Comparison of ENCODE assay signal across 22 mouse cellular contexts in genomic region chr8:41600255-41600654, GRCm38 (mm10).
DNase-seq lines count a peak whose midpoint lies in the region; TF ChIP-seq lines count a peak whose summit lies in the region.
"Had no signal": no experiment of that assay in that cellular context is flagged by ENCODE, and none has a peak within 500 bp of the region (broad histone marks: within the 10 kb centered on the region; RNA-seq: fewer than 3 reads in every experiment).

No protein-coding gene starts in this region.

- no peaks in the 10 kb centered on the region for H3K36me3 ChIP-seq in CH12.LX (replicated peaks in 1 of 2; ENCODE audit: control insufficient read depth in 1 of 2, insufficient read depth in 1 of 2, low read length in 1 of 2)
- H3K36me3 ChIP-seq: embryonic facial prominence, embryonic 13.5 days; embryonic facial prominence, embryonic 15.5 days; forebrain, embryonic 10.5 days; forebrain, embryonic 12.5 days; G1E had no signal

- DNase-seq in layer of hippocampus, adult 9-11 months: peak; percentile 6
- no peak for DNase-seq in layer of hippocampus, postnatal 10 days (ENCODE audit: low spot score in 2 of 2)
- peak; percentile 64 for DNase-seq in CH12.LX (ENCODE audit: extremely low read depth)
- DNase-seq in brain, adult 2 months (ENCODE audit: low read depth, low spot score): peak; percentile 26
- no peak for DNase-seq in spleen, adult 18-20 months
- no peak for DNase-seq in kidney, postnatal 25 days
- DNase-seq: adrenal gland, adult 8-10 months; adrenal gland, postnatal 14 days; adrenal gland, postnatal 36 days; cerebellum, adult 11 months; cerebellum, adult 18-20 months; cerebellum, adult 8-10 months; cerebellum, adult 9-11 months; cerebellum, postnatal 14 days; cerebellum, postnatal 36 days; embryo, embryonic 11 days had no signal

- no peak for TF ChIP-seq POLR2A in CH12.LX (IDR thresholded peaks at IDR 0.05; ENCODE audit: low read depth, low read length)

- no peak for TF ChIP-seq CTCF in CH12.LX (conservative IDR thresholded peaks at IDR 0.05 in 1 of 2, IDR thresholded peaks at IDR 0.05 in 1 of 2; ENCODE audit: low read depth in 2 of 2, low read length in 2 of 2)

- no peak for TF ChIP-seq RAD21 in CH12.LX (IDR thresholded peaks at IDR 0.05; ENCODE audit: low read depth, low read length)

- no peak for TF ChIP-seq EP300 in CH12.LX (IDR thresholded peaks at IDR 0.05; ENCODE audit: low read length)

- no peak overlapping the region for H3K9ac ChIP-seq in CH12.LX (ENCODE audit: insufficient read depth, low read depth)
- H3K9ac ChIP-seq: embryonic facial prominence, embryonic 13.5 days; embryonic facial prominence, embryonic 15.5 days; forebrain, embryonic 12.5 days had no signal

- in situ Hi-C loops in CH12.LX (cut with MboI; ENCODE audit: low pct_ligation_motif_present, low pct_unique_long_range_greater_than_20kb, low sequenced_read_pairs): no loop called here

- dilution Hi-C loops in CH12.LX (cut with MboI; ENCODE audit: extremely low pct_ligation_motif_present, extremely low pct_unique_long_range_greater_than_20kb, low sequenced_read_pairs): no loop called here

- H3K79me2 ChIP-seq in CH12.LX (replicated peaks; ENCODE audit: control insufficient read depth, extremely low read depth, insufficient read depth, poor library complexity, severe bottlenecking): no peaks in the 10 kb centered on the region

- H3K27me3 ChIP-seq in CH12.LX (replicated peaks): no peaks in the 10 kb centered on the region
- H3K27me3 ChIP-seq: embryonic facial prominence, embryonic 13.5 days; embryonic facial prominence, embryonic 15.5 days; forebrain, embryonic 12.5 days had no signal

- no peak overlapping the region for H3K4me3 ChIP-seq in CH12.LX (replicated peaks in 1 of 3; ENCODE audit: low read depth in 2 of 3, low read length in 2 of 3, poor library complexity in 1 of 3)
- H3K4me3 ChIP-seq: embryonic facial prominence, embryonic 13.5 days; embryonic facial prominence, embryonic 15.5 days; erythroblast, embryonic 14.5 days; forebrain, embryonic 10.5 days; forebrain, embryonic 12.5 days had no signal

- no peak overlapping the region for H3K27ac ChIP-seq in CH12.LX (ENCODE audit: insufficient read depth, low read depth)
- H3K27ac ChIP-seq: embryonic facial prominence, embryonic 13.5 days; embryonic facial prominence, embryonic 15.5 days; forebrain, embryonic 10.5 days; forebrain, embryonic 12.5 days had no signal

- H3K4me2 ChIP-seq in CH12.LX (ENCODE audit: insufficient read depth, low read depth, poor library complexity, severe bottlenecking): no peak overlapping the region
- H3K4me2 ChIP-seq: embryonic facial prominence, embryonic 13.5 days; embryonic facial prominence, embryonic 15.5 days; forebrain, embryonic 12.5 days had no signal

- H3K4me1 ChIP-seq in CH12.LX (ENCODE audit: control insufficient read depth in 1 of 2, insufficient read depth in 2 of 2): peaks cover 0 to 15% of the 10 kb centered on the region in 2 experiments; a peak in 2 of 4 replicates
- H3K4me1 ChIP-seq: embryonic facial prominence, embryonic 13.5 days; embryonic facial prominence, embryonic 15.5 days; forebrain, embryonic 10.5 days; forebrain, embryonic 12.5 days had no signal

- H3K9me3 ChIP-seq in CH12.LX (replicated peaks; ENCODE audit: low read length): no peaks in the 10 kb centered on the region
- H3K9me3 ChIP-seq: embryonic facial prominence, embryonic 13.5 days; embryonic facial prominence, embryonic 15.5 days; forebrain, embryonic 10.5 days; forebrain, embryonic 12.5 days; G1E had no signal

TF ChIP-seq in CH12.LX, 34 proteins besides CTCF, POLR2A, EP300 and RAD21:
- TF ChIP-seq ELF1 (IDR thresholded peaks at IDR 0.05; ENCODE audit: low read depth, low read length): no peak
- no peak for TF ChIP-seq E2F4 (IDR thresholded peaks at IDR 0.05; ENCODE audit: insufficient replicate concordance, low read depth, low read length)
- no peak for TF ChIP-seq UBTF (IDR thresholded peaks at IDR 0.05; ENCODE audit: low read depth, low read length)
- TF ChIP-seq MYC (IDR thresholded peaks at IDR 0.05; ENCODE audit: low read depth, low read length): no peak
- TF ChIP-seq CHD2 (IDR thresholded peaks at IDR 0.05; ENCODE audit: low read length): no peak
- TF ChIP-seq BHLHE40 (IDR thresholded peaks at IDR 0.05; ENCODE audit: low read depth, low read length): peak; percentile 52
- peak; percentile 31 for TF ChIP-seq USF1 (IDR thresholded peaks at IDR 0.05; ENCODE audit: low read depth, low read length)
- no peak for TF ChIP-seq POLR2AphosphoS2 (IDR thresholded peaks at IDR 0.05; ENCODE audit: low read depth, low read length)
- peak; percentile 42 for TF ChIP-seq USF2 (conservative IDR thresholded peaks at IDR 0.05; ENCODE audit: low read depth, low read length)
- TF ChIP-seq RCOR1 (conservative IDR thresholded peaks at IDR 0.05; ENCODE audit: low read depth, low read length): no peak
- no peak for TF ChIP-seq NELFE (IDR thresholded peaks at IDR 0.05; ENCODE audit: low read depth, low read length)
- TF ChIP-seq IRF4 (IDR thresholded peaks at IDR 0.05; ENCODE audit: low read depth, low read length): no peak
- no peak for TF ChIP-seq MAZ (IDR thresholded peaks at IDR 0.05; ENCODE audit: low read depth, low read length)
- TF ChIP-seq SIN3A (IDR thresholded peaks at IDR 0.05; ENCODE audit: low read length): no peak
- no peak for TF ChIP-seq JUN (IDR thresholded peaks at IDR 0.05; ENCODE audit: insufficient read depth, low read depth, low read length)
- TF ChIP-seq MEF2A (IDR thresholded peaks at IDR 0.05; ENCODE audit: borderline replicate concordance, low read depth, low read length): no peak
- TF ChIP-seq TBP (conservative IDR thresholded peaks at IDR 0.05; ENCODE audit: low read depth, low read length): no peak
- TF ChIP-seq NRF1 (IDR thresholded peaks at IDR 0.05; ENCODE audit: low read depth, low read length): no peak
- peak; percentile 32; the same call in 1 of the 2 replicates for TF ChIP-seq MAX (IDR thresholded peaks at IDR 0.05; ENCODE audit: low read length)
- no peak for TF ChIP-seq ZKSCAN1 (IDR thresholded peaks at IDR 0.05; ENCODE audit: borderline replicate concordance, low read depth, low read length)
- no peak for TF ChIP-seq GABPA (IDR thresholded peaks at IDR 0.05; ENCODE audit: insufficient replicate concordance, low read depth, low read length)
- TF ChIP-seq HCFC1 (IDR thresholded peaks at IDR 0.05; ENCODE audit: low read depth, low read length): no peak
- no peak for TF ChIP-seq SMC3 (IDR thresholded peaks at IDR 0.05; ENCODE audit: low read depth, low read length)
- TF ChIP-seq ETS1 (conservative IDR thresholded peaks at IDR 0.05; ENCODE audit: low read depth, low read length): no peak; the same call in 1 of the 2 replicates
- no peak for TF ChIP-seq TCF12 (IDR thresholded peaks at IDR 0.05; ENCODE audit: low read depth, low read length)
- TF ChIP-seq ZC3H11A (IDR thresholded peaks at IDR 0.05; ENCODE audit: low read depth, low read length): no peak

Comparison
In these comparisons a context has a peak if more than half of its experiments do, and no peak if none do; other contexts are left out.
1. DNase-seq: peak in layer of hippocampus, adult 9-11 months (single experiment), CH12.LX (single experiment) and brain, adult 2 months (single experiment); none in layer of hippocampus, postnatal 10 days (0 of 2), spleen, adult 18-20 months (0 of 2) and kidney, postnatal 25 days (0 of 2).